Mouse (Mus musculus) forebrain, embryonic 10.5 days (tissue): ENCODE data around the gene Zic4. TPM values are rescaled to one million over a fixed set of nuclear protein-coding genes. Genes with fewer than 3 reads are reported as not detected.

Experiments
- DNase-seq: peaks from one replicate; pipeline ENCODE4 v3.0.0-alpha.2; 2017; ENCODE audit warnings: low spot score; ENCODE audit errors: extremely low spot score
- H3K27ac ChIP-seq: fragments of 300-500 bp; sonication (generic); 2 replicates; pipeline ENCODE4 v1.5.1; 2016; ENCODE audit warnings: mild to moderate bottlenecking
- H3K27me3 ChIP-seq: fragments of 300-500 bp; sonication (generic); 2 replicates; pipeline ENCODE4 v1.6.1; 2016; ENCODE audit warnings: mild to moderate bottlenecking; ENCODE audit not compliant: poor library complexity, severe bottlenecking
- H3K36me3 ChIP-seq: fragments of 300-500 bp; sonication (generic); replicated peaks from 2 replicates; pipeline ENCODE4 v1.6.1; 2016; ENCODE audit warnings: mild to moderate bottlenecking, moderate library complexity
- H3K4me1 ChIP-seq: fragments of 300-500 bp; sonication (generic); 2 replicates; pipeline ENCODE4 v1.6.1; 2016
- H3K4me3 ChIP-seq: fragments of 300-500 bp; sonication (generic); 2 replicates; pipeline ENCODE4 v1.5.1; 2016; ENCODE audit warnings: mild to moderate bottlenecking, moderate library complexity
- H3K9me3 ChIP-seq: fragments of 300-500 bp; sonication (generic); 2 replicates; pipeline ENCODE4 v1.6.1; 2016; ENCODE audit warnings: mild to moderate bottlenecking, moderate library complexity
- WGBS: fragments of 180-500 bp; shearing (Covaris S2); methylation state at CpG from one replicate; pipeline ENCODE4 v1.1.7; 2016; 5-methylcytosine and 5-hydroxymethylcytosine counted together
- polyA plus RNA-seq: library from polyadenylated mRNA; unstranded; fragments of >200 nt; fragmentation: Nextera tagmentation; extraction: Ambion mirVana; gene quantifications from 2 replicates; pipeline ENCODE4 v1.2.1, GENCODE M21; 2016

Zic4 gene
- polyA plus RNA-seq, 1 experiment from 2014 or later = 41.8 TPM

DNA sequence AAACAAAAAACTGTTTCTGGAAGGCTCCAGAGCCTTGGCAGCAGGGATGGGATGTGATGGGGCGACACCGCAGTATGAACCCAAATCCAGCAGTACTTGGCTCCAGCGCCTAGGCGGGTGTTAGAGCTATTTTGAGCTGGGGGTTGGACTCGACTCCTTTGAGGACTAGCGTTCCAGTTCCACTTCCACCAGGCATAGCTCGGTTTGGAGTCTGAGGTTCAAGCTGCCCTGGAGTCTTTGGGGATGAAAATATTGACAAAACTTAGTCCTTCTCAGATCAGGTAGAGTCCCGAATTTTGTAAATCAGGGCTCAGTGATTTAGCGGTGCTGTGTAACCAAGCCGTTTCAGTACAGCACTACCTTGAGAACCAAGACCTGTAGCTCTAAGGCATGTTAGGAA, 39.3 kb downstream of the Zic4 start:
- Histone ChIP-seq H3K4me1 (peaks cover 58% of the 10 kb centered on the region), H3K9me3 (no peaks in the 10 kb centered on the region), H3K36me3 (no peaks in the 10 kb centered on the region), H3K27me3 (peaks cover 100% of the 10 kb centered on the region), H3K4me3 (no peak overlapping the region), H3K27ac (peak overlapping the region; percentile 5; the same call in 1 of the 2 replicates)
- WGBS = 2% methylated on average over 10 of the region's 10 CpGs
- peak; percentile 28 for DNase-seq

DNA sequence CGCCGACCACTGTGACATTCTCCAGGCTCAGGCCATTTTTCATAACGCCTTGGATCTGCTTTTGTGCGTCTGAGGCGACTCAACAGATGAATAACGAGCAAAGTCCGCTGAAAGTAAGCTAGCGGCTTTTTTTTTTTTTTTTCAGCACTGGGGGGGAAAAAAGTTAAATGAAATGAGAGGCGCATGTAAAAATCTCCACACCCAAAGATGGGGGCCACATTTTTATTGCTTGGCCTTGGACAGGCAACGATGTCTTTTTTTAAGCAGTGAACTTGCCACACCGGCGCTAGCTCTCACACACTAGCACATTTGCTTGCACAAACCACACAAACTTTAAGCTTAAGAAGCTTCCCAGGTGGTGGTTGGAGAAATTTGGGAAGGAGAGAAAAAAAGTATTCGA, 42.0 kb downstream of the Zic4 start:
- DNase-seq = peak; percentile 30
- WGBS = 1% methylated on average over 13 of the region's 13 CpGs
- H3K9me3 ChIP-seq = peaks cover 4% of the 10 kb centered on the region
- H3K4me3 ChIP-seq = peak overlapping the region; percentile 49
- H3K27ac ChIP-seq = peak overlapping the region; percentile 85
- no peaks in the 10 kb centered on the region for H3K36me3 ChIP-seq
- peaks cover 100% of the 10 kb centered on the region for H3K27me3 ChIP-seq
- peaks cover 53% of the 10 kb centered on the region for H3K4me1 ChIP-seq

DNA sequence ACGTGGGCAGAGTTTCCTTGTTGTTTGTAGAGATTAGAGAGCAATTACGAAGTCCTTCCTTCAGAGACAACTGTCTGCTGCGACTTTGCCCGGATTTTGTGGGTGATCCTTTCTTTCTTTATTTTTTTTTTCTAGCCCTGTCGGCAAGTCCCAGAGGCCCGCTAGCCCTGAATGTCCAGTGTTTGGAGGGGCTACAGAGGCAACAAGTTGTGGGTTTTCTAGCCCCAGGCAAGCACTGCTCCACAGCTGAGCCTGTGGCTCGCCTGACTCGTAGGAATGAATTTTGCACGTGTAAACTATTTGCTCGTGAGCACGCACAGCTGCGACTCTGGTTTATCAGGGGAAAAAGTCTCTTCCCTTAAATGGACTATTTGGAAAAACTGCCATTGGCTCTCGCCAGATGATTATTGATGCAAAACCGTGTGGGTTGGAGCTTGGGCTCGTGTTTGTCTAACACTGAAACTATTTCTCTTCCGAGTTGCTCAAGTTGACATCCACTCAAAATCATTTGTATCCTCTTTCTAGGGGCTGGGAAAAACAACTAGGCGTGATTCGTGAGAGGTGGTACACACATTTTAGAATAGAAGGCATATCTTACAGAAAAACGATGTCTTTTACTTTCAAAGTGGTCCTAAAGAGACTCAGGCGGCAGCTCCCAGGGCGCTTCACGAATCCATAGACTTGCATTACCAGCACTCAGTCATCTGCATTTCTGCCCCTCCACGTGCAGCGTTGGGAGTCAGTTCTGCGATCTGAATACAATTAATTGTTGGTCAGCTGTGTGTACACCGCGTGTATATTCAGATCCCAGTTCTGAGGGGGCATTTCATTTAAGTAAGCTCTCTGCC, 42.9 kb downstream of the Zic4 start:
- WGBS = under 1% methylated on average over 27 of the region's 27 CpGs
- Histone ChIP-seq H3K27ac (peak overlapping the region; percentile 85), H3K36me3 (no peaks in the 10 kb centered on the region), H3K4me1 (peaks cover 58% of the 10 kb centered on the region), H3K27me3 (peaks cover 100% of the 10 kb centered on the region), H3K4me3 (peak overlapping the region; percentile 49), H3K9me3 (peaks cover 4% of the 10 kb centered on the region)
- DNase-seq = peak; percentile 39

DNA sequence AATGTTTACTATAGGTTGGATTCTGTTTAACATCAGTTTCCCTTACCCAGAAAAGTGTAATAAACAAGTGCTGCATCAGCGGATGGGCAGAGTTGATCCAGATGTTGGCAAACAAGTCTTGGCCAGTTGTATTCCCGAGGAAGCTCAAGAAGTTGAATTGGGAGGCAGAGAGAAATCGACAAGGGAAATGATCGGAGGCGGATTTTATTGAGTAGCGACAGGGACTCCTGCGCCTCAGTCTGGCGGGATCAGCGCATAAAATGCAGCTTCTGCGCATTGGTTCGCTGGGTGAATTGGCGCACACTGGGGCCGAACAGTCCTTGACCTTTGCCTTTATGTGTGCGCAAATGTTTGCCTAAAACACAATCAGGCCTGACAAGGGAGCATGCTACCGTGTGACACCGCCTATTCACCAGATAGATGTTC, 43.6 kb downstream of the Zic4 start:
- under 1% methylated on average over 16 of the region's 16 CpGs for WGBS
- Histone ChIP-seq H3K4me3 (peak overlapping the region; percentile 49), H3K4me1 (peaks cover 57% of the 10 kb centered on the region), H3K27ac (peak overlapping the region; percentile 85), H3K9me3 (peaks cover 4% of the 10 kb centered on the region), H3K36me3 (no peaks in the 10 kb centered on the region), H3K27me3 (peaks cover 100% of the 10 kb centered on the region)
- peak; percentile 61 for DNase-seq

DNA sequence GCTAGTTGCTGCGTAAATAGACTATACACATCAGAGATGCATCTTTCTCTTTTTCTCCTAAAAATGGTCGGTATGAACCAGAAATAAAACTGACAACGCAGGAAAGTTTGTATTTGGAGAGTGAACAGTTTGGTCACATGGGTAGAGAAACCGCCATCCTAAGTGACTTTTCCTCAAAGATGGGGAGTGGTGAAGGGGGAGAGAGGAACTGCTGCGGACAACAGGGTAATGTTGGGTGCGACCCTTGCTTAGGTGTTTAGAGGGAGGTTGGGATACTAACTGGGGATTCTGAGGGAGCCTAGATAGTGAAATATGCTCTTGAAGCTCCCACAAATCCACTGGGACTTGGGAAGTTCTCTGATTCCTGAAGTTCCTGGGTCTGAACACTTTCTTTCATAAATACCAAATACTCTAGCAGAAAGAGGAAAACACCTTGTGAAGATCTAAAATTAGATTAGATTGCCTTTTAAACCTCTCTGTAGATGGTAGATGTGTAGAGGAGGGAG, 44.1 kb downstream of the Zic4 start:
- WGBS = under 1% methylated on average over 6 of the region's 6 CpGs
- H3K4me3 ChIP-seq = peak overlapping the region; percentile 49
- no peaks in the 10 kb centered on the region for H3K36me3 ChIP-seq
- H3K27ac ChIP-seq = peak overlapping the region; percentile 85
- H3K4me1 ChIP-seq = peaks cover 52% of the 10 kb centered on the region
- DNase-seq = peak; percentile 17
- peaks cover 100% of the 10 kb centered on the region for H3K27me3 ChIP-seq
- peaks cover 4% of the 10 kb centered on the region for H3K9me3 ChIP-seq

DNA sequence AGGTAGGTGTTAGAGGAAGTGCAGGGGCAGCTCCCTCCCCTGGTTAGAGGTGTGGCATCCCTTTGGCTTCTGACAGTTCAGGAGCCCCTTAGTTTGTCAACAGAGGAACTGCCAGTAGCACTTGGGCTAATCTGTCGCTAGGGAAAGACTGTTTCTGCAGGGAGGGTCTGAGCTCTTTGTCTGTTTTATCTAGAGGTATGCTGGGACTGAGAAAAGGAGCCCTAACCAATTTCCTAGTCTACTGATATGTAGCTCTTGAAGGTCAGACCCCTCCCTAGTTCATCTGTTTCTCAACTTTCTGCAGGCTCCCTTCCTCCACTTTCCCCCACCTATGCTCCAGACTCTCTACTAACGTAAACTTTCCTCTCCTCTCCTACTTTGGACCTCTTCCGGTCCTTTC, 47.6 kb downstream of the Zic4 start:
- H3K4me1 ChIP-seq = peaks cover 45% of the 10 kb centered on the region
- no peaks in the 10 kb centered on the region for H3K36me3 ChIP-seq
- peaks cover 4% of the 10 kb centered on the region for H3K9me3 ChIP-seq
- 0% methylated on average over 3 of the region's 3 CpGs for WGBS
- peak overlapping the region; percentile 76 for H3K27ac ChIP-seq
- peaks cover 99% of the 10 kb centered on the region for H3K27me3 ChIP-seq
- peak overlapping the region; percentile 38 for H3K4me3 ChIP-seq
- no peak for DNase-seq

DNA sequence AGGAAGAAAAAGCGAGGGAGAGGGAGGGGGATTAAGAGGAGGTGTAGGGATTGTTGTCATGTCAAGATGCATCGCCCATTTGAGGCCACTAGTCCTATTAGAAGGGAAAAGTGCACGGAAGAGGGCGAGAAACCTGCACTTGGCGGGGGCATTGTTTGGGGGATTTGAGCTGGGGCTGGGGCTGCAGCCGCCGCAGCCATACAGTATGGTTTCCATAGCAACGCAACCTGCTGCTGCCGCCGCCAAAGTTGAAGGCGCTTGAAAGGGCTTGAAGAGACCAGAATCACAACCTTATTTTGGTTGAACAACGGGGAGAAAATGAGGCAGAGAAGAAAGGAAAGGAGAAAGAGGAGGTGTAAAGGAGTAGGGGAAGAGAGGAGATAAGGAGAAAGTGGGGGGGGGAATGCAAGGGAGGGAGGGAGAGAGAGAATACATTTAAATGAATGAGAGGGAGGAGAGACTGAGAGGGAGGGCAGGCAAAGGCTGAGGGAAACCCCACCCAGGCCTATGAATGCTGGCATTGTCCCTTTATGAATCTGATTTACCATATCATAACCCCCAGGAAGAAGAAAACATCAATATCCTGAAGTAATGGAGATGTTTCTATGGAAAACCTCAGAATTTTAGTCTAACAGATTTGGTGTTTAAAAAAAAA, 51.9 kb downstream of the Zic4 start:
- peak overlapping the region; percentile 67 for H3K27ac ChIP-seq
- peak; percentile 64 for DNase-seq
- H3K36me3 ChIP-seq = no peaks in the 10 kb centered on the region
- peak overlapping the region; percentile 32 for H3K4me3 ChIP-seq
- WGBS = 2% methylated on average over 12 of the region's 12 CpGs
- no peaks in the 10 kb centered on the region for H3K9me3 ChIP-seq
- peaks cover 60% of the 10 kb centered on the region for H3K4me1 ChIP-seq
- H3K27me3 ChIP-seq = peaks cover 99% of the 10 kb centered on the region

DNA sequence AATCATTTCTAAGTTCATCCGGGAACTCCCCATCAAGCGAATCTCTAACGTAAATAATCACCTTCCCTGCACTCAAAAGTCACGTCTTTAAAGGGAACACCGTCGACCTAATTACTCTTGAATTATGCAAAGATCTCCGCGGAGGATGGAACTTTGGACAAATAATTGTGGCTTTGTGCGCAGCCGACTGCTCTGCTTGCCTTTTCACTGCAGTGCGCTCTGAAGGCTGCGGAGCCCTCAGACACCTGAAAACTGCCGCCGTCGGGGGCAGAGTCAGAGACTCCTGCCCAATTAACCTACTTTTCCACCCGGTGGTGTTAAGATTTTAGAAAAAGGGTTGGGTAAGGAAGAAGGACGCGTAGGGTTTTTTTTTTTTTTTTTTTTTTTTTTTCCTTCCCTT, 58.2 kb downstream of the Zic4 start:
- H3K4me3 ChIP-seq = peak overlapping the region; percentile 41
- DNase-seq = no peak
- H3K4me1 ChIP-seq = peaks cover 39% of the 10 kb centered on the region
- H3K27me3 ChIP-seq = peaks cover 76% of the 10 kb centered on the region
- no peaks in the 10 kb centered on the region for H3K36me3 ChIP-seq
- WGBS = under 1% methylated on average over 18 of the region's 18 CpGs
- H3K9me3 ChIP-seq = no peaks in the 10 kb centered on the region
- H3K27ac ChIP-seq = peak overlapping the region; percentile 53; the same call in 1 of the 2 replicates

Other genes with a start within 250 kb of the Zic4 start
- gene Zic1, start 3.4 kb downstream of the Zic4 start, polyA plus RNA-seq = 6.2 and 8.9 TPM in 2 replicates